Mouse (Mus musculus) splenic B cell, adult 2 months (primary cell): Measurements from ENCODE around the gene Coa3.
"Not testable (repeated sequence)": the region's sequence is repeated elsewhere in the genome, so short reads cannot be mapped to it uniquely, and the experiment has no call there.

Experiments used
- DNase-seq: peaks from one replicate; pipeline ENCODE4 v3.0.0-alpha.2; 2011; ENCODE audit warnings: low read depth, low spot score
- H3K27me3 ChIP-seq: 2 replicates; pipeline ENCODE4 v1.6.1; 2012; ENCODE audit warnings: mild to moderate bottlenecking, low read length, moderate library complexity, mixed read lengths; ENCODE audit not compliant: control insufficient read depth, poor library complexity, insufficient read depth, severe bottlenecking
- H3K36me3 ChIP-seq: 2 replicates; pipeline ENCODE4 v1.6.1; 2012; ENCODE audit warnings: mild to moderate bottlenecking, low read length, moderate library complexity, mixed read lengths; ENCODE audit not compliant: control insufficient read depth, poor library complexity, insufficient read depth, severe bottlenecking

Gene Coa3

DNA sequence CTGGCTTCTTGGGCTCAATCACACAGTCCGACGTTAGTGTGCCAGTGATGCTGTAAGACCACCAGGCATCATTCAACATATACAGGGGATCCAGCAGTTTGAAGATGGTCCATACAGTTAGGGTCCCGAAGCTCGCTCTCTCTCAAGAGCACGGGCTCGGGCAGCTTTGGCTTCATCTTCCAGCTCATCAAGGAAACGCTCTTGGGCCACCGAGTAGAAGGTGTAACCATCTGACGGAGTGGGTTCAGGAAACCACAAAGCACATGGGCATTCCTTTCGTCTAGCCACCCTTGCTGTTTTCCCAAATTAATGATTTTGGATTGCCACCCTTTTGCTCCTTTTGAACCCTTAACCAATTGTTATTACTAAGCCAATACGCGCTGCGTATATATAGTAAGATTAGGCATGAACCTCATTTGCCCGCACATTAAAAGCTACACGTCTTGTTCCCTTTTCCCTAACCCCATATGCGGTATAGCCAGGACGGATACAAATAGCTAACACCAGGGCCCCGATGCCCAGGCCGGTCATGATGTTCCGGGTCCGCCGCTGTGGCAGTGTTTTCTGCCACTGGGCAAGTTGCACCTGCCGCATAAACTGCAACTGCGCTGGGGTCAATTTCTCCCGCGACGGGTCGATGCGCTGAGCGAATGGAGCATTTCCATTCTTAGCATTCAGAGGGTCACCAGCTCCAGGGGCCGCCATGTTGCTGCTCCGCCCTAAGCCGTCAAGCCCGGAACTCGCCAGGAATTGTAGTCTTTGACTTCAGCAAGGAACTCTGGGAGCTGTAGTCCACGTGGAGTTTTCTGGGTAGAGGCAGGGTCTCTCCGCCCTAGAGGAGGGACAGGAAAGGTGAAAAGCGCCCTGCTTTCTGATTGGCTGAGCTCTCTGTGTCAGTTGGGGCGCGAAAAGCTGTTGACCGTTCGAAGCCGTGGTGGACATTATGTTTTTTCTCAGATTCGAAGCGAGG, at the start of gene Coa3, which contains the start of gene Cntd1:
Gene Coa3, minus strand, starts transcription at position 892 of the 970 bp plus-strand sequence.
Gene Cntd1, plus strand, starts transcription at position 790 of the 970 bp plus-strand sequence.
- Histone ChIP-seq H3K36me3 (no peaks in the 10 kb centered on the region), H3K27me3 (no peaks in the 10 kb centered on the region)
- DNase-seq: peak; percentile 85

DNA sequence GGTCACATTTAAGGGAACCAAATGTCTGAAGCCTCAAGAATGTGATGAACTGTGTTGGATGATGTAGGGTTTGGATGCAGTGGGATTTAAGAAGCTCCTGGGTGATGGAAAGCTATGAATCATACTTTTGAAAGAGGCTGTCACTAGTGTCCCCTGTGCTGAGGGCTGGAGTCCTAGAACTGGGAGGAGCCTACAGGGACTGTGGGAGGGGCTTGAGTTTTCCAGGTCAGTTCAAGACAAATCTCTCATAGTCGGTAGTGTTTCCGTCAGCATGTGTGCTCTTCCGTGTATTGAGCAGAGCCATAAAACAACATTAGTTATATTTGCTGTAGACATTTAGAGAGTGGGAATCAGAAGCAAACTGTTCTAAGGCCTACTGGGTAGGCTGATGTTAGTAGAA, 48.4 kb upstream of the Coa3 start:
- Histone ChIP-seq H3K27me3 (no peaks in the 10 kb centered on the region), H3K36me3 (peaks cover 8% of the 10 kb centered on the region; the same call in 1 of the 2 replicates)
- DNase-seq: no peak

DNA sequence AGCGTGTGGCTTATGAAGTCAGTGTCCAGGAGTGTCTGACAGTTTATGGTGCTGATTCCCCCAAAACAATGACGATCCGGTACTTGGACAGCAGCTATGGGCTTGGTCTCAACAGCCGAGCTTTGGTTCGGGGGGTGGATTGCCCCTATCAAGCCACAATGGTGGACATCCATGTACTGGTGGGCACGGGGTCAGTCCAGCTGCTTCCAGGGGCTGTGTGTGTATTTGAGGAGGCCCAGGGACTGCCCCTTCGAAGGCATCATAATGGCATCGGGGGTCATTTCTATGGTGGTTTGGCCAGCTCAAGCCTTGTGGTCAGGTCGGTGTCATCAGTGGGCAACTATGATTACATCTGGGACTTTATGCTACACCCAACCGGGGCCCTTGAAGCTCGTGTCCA, 47.2 kb upstream of the Coa3 start:
- no peak for DNase-seq
- peaks cover 14% of the 10 kb centered on the region for H3K36me3 ChIP-seq
- H3K27me3 ChIP-seq: no peaks in the 10 kb centered on the region

DNA sequence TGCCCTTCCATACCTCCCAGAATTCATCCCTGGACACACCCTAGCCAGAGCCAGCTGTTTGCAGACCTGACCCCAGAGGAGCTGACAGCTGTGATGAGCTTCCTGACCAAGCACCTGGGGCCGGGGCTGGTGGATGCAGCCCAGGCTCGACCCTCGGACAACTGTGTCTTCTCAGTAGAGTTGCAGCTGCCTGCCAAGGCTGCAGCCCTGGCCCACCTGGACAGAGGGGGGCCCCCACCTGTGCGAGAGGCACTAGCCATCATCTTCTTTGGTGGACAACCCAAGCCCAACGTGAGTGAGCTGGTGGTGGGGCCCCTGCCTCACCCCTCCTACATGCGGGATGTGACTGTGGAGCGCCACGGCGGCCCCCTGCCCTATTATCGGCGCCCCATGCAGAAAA, 46.3 kb upstream of the Coa3 start:
- not testable (repeated sequence) for H3K27me3 ChIP-seq, DNase-seq
- peaks cover 20% of the 10 kb centered on the region for H3K36me3 ChIP-seq

DNA sequence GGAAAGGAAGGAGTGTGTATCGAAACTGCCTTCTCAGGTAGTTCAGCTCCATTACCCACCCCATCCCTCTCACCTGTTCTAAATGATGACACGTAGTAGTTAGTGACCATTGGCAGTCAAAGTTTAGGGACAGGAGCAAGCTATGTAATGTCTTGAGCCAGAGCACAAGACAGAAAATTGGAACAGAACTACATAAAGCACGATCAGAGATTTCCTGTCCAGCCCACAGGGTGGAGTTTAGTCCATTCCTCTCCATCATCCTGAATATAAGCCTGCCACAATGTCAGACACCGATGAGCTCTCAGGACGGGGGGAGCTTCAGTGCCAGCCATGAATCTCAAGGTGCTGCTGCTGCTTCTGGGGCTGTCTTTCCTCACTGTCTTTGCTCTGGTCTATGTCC, 45.8 kb upstream of the Coa3 start, which contains the start of gene Aoc2:
Gene Aoc2, plus strand, starts transcription at position 301 of the 400 bp plus-strand sequence.
- H3K36me3 ChIP-seq: peaks cover 20% of the 10 kb centered on the region
- no peaks in the 10 kb centered on the region for H3K27me3 ChIP-seq
- DNase-seq: no peak

DNA sequence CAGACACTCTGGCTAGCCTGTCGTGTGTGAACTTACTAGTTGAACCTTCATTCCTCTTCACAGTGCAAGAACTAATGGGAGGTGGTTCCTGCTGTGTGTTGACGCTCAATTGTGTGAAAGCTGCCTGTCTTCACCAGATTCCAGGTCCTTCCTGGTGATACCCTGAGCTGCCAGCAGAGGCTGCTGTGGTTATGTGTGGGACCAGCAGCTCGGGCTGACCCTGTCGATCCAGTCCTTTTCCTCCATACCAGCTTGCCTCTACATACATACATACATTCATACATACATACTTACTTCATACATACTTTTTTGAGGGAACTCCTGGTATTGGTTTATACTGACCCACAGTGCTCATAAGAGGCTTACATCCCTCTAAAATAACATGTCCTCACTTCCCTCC, 44.7 kb upstream of the Coa3 start:
- peaks cover 27% of the 10 kb centered on the region for H3K36me3 ChIP-seq
- peak; percentile 53 for DNase-seq
- H3K27me3 ChIP-seq: no peaks in the 10 kb centered on the region

DNA sequence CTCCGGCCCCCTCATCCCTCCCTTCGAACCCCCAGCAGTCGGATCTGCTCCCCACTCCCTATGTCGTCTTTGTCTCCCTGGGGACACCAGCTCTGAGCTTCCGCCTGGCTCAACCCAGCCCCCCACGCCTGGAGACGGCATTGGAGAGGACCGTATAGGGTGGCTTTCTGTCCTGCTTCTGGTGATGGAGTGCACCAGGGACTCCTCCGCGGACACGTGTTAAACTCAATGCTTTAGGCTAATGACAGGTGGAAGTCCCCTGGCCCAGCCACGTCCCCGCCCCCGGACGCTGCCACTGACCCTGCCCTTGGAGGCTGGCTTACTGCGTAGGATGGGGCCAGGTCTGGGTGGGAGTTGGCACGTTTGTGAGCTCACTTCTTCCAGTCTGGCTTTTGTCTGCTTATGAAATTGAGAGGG, 37.6 kb upstream of the Coa3 start:
- peak; percentile 61 for DNase-seq
- H3K27me3 ChIP-seq: no peaks in the 10 kb centered on the region
- peaks cover 14% of the 10 kb centered on the region for H3K36me3 ChIP-seq

DNA sequence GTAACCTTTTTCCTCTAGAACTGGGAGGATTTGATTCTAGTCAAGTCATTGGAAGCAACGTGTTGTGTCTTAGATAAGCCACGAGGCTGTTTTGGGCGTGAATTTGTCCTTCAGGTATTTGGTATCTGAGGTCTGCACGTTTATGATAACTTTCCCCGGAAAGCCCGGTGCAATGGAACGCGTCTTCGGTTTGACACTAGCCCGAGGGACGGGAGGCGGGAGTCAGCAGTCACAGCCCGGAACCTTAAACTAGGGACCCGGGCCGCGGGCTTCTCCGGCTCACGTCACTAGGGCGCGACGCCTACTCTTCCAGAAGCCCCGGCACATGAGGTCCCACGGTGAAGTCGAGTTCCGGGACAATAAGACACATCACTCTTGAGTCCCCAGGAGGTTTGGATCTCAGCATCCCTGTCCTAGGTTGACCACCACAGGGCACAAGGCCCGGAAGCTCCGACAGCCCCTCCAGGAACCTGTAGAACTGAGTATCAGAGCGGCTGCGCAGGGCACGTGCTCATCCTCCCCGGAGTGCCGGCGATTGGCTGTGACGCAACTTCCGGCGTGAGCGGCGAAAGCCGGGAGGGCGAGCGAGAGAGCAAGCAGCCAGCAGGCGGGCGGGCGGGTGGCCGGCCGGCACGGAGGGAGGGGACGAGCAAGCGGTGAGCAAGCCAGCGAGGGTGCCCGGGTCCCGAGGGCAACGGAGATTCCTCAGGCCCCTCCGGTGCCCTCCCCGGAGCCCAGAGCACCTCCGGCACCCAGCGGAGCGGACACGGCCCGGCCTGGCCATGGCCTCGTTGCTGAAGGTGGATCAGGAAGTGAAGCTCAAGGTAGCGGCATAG, 37.0 kb upstream of the Coa3 start, which contains the start of gene Psme3:
Gene Psme3, plus strand, starts transcription at position 549 of the 836 bp plus-strand sequence.
- peak; percentile 92 for DNase-seq
- H3K27me3 ChIP-seq: no peaks in the 10 kb centered on the region
- H3K36me3 ChIP-seq: peaks cover 12% of the 10 kb centered on the region

DNA sequence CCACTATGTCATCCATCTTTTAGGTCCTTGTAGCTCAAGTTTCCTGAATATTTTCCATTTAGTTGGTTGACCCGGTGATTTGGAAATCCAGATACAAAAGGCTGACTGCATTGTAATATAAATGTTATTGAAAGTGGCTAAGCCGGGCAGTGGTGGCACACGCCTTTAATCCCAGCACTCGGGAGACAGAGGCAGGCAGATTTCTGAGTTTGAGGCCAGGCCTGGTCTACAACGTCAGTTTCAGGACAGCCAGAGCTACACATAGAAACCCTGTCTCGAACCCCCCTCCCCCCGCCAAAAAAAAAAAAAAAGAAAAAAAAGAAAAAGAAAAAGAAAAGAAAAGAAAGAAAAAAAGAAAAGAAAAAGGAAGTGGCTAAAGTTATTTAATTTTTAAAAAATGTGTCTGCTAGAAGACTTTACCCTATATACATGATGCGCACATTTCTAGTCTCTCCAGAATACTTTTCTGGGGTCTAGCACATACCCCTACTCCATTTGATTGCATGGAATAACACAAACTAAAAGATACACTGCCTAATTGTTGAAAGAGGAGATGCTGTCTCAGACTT, 36.3 kb upstream of the Coa3 start:
- DNase-seq: no peak

DNA sequence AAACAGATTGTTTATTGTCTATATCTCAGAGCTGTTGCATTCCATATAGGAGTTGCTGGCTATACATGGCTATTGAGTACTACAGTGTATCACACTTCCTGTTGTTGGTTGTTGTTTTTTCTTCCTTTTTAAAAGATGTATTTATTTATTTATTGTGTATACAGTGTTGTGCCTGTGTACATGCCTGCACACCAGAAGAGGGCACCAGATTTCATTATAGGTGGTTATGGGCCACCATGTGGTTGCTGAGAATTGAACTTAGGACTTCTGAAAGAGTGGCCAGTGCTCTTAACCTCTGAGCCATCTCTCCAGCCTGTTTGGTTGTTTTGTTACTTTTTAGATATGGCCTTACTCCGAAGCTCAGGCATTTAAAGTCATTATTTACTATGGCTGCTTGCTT, 35.7 kb upstream of the Coa3 start:
- Histone ChIP-seq H3K36me3 (peaks cover 6% of the 10 kb centered on the region), H3K27me3 (no peaks in the 10 kb centered on the region)
- no peak for DNase-seq

More for the DNA sequence above, 36.3 kb upstream of the Coa3 start:
- no peaks in the 10 kb centered on the region for H3K27me3 ChIP-seq
- peaks cover 6% of the 10 kb centered on the region for H3K36me3 ChIP-seq

DNA sequence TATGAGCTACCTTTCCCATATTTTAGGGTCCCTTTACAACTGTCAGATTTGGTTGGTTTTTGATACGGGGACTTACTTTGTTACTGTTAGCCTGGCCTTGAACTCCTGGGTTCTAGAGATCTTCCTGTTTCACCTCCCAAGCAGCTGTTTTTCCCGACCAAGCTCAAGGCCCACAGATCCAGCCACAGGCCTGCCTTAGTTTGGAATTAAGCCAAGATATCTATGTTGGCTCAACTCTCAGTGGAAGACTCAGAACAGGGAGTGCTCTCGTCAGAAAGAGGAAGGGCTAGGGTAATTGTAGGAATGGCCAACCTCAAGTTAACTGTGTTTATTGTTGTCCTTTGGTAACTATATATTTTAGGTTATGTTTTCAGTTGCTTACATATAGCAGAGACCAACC, 33.2 kb upstream of the Coa3 start:
- Histone ChIP-seq H3K36me3 (no peaks in the 10 kb centered on the region), H3K27me3 (no peaks in the 10 kb centered on the region)
- no peak for DNase-seq

DNA sequence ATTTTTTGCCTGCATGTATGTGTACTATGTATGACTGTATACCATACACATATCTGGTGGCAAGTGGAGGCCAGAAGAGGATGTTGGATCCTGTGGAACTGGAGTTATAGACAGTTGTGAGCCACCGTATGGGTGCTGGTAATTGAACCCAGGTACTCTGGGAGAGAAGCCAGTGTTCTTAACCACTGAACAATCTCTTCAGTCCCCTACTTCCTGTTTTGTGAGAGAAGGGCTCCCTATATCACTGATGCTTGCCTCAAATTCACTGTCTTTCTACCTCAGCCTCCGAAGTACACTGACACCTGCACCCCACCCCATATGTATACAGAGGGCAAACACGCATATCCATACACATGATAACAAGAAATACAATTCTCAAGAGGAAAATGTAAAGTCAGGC, 32.2 kb upstream of the Coa3 start:
- Histone ChIP-seq H3K36me3 (no peaks in the 10 kb centered on the region), H3K27me3 (no peaks in the 10 kb centered on the region)
- DNase-seq: no peak

DNA sequence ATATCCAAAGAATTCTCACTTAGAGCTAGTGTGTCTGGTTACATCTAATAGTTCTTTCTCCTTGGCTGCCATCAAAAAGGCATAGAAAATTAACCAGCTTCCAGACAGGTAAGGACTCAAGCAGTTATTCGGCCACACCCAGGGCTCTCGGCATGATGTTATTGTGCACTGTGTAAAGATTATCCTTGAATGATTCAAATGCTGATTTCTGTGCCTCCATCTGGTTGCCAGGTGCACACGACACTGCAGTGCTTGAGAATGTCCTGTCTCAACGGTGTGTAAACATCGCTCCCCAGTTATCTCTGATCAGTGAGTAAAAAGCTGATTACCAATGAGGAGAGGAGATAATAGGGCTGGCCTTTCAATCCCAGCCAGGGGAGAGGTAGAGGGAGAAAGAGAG, 28.8 kb upstream of the Coa3 start:
- Histone ChIP-seq H3K36me3 (no peaks in the 10 kb centered on the region), H3K27me3 (no peaks in the 10 kb centered on the region)
- DNase-seq: no peak

DNA sequence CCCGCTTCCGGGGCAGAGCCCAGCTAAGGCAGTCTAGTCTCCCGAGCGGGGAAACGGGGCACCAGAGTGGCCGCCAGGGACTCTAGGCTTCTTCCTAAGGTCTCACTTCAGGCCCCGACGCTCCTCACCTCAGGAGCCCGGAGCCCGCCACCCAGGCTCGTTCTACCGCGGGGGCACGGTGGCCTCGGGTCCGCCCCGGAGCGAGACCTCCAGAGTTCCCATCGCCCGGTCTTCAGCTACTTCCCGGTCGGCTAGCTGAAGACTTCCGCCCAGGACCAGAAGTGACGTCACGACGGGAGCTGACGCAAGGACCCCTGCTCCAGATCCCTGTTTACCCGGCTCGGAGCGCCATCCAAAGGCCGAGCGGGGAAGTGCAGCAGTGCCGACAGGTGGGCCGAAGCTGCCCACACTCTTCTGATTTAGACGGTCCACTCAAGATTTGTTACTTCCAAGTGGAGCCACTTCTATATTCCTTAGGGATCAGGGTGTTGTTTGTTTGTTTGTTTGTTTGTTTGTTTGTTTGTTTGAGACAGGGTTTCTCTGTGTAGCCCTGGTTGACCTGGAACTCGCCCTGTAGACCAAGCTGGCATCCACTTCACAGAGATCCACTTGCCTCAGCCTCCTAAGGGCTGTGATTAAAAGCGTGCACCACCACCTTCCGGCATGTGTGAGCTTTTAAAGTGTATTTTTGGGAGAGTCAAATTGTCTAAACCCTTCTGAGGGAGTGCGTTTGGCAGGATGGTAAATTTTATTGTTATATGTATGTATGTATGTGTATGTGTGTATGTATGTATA, 23.3 kb upstream of the Coa3 start, which contains the start of gene Becn1:
Gene Becn1, minus strand, starts transcription at position 283 of the 795 bp plus-strand sequence.
- Histone ChIP-seq H3K27me3 (no peaks in the 10 kb centered on the region), H3K36me3 (peaks cover 3% of the 10 kb centered on the region; the same call in 1 of the 2 replicates)
- DNase-seq: peak; percentile 93
